Mouse (Mus musculus): Measurements from ENCODE around the gene Rab26.

The Rab26 gene

DNA sequence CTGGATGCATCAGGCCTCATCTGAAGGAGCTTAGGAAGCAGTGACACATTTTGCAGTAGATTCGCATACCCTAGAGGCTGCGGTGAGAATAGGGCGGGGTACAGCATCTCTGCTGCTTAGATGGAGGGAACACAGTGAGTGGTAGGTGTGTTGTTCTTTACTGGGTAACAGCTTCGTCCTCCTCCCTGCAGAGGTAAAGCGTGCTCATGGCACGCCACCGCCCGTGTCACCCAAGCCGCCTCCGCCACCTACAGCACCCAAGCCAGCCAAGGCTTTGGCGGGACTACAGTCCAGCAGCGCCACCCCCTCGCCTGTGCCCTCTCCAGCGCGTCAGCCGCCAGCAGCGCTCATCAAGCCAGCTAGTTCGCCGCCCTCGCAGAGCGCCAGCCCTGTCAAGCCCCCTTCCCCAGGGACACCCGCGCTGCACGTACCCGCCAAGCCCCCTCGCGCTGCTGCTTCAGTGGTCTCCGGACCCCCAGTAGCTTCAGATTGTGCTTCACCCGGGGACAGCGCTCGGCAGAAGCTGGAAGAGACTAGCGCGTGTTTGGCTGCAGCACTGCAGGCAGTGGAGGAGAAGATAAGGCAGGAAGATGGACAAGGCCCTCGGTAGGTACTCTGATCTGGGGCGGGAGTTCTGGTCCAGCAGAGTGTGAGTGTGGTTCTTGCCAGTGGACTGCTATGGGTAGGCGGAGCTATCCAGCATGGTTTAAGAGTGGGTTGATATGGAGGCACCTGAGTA is 27.5 kb downstream of the Rab26 start:
- peak; percentile 32 for DNase-seq

DNA sequence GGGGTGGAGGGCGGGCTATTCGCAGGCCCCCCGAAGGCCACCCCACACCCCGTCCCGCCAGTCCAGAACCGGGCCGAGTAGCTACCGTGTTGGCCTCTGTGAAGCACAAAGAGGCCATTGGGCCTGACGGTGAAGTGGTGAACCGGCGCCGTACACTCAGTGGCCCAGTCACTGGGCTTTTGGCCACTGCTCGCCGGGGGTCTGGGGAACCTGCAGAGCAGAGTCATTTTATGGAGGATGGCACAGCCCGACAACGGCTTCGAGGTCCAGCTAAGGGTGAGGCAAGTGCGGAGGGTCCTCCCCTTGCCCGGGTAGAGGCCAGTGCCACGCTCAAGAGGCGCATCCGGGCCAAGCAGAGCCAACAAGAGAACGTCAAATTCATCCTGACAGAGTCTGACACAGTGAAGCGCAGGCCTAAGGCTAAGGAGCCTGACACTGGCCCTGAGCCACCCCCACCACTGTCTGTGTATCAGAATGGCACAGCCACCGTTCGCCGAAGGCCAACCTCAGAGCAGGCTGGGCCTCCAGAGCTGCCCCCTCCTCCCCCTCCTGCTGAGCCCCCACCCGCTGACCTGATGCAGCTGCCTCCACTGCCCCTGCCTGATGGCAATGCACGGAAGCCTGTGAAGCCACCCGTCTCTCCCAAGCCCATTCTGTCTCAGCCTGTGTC is 28.6 kb downstream of the Rab26 start:
- DNase-seq = no peak

DNA sequence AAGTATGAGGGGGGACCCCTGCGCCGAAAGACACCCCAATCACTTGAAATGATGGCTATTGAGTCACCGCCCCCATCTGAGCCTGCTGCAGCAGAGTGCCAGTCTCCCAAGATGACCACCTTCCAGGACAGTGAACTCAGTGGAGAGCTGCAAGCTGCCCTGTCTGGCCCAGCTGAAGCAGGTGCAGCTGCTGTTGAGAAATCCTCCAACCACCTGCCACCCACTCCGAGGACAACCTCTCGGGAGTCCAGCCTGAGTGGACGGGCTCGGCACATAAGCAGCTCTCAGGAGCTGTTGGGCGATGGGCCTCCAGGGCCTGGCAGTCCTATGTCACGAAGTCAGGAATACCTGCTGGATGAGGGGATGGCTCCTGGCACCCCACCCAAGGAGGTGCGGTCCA is 29.9 kb downstream of the Rab26 start:
- DNase-seq = no peak

DNA sequence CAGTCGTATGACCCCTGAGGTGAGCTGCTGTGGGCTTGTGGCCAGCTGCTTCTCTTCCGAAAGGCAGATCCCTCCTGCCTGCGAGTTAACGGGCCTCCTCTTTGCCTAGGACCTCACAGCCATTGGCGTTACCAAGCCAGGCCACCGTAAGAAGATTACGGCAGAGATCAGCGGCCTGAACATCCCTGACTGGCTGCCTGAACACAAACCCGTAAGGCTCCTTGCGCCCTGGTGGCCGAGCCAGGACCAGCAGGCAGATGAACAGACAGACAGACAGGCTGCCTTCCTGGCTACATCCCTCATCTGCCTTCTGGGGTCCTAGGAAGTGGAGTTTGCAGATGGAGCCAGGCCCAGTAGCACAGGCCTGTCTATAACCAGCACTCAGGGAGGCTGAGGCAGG is 31.8 kb downstream of the Rab26 start:
- DNase-seq = no peak

DNA sequence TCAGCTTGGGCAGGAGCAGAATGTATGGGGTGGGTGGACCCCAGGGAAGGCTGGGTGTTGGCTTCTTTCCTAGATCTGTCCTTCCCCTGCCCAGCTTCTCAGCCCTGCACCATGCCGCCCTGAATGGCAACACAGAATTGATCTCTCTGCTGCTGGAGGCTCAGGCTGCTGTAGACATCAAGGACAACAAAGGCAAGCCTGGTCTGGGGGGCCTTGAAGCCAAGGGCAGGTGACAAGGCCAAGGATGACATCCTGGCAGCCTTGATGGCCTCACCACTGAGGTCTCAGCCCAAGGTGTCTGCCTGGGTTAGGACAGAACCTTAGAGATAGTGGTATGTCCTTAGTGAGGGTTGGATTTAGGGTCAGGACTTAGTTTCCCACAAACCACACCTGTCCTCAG is 38.0 kb downstream of the Rab26 start:
- DNase-seq = no peak

DNA sequence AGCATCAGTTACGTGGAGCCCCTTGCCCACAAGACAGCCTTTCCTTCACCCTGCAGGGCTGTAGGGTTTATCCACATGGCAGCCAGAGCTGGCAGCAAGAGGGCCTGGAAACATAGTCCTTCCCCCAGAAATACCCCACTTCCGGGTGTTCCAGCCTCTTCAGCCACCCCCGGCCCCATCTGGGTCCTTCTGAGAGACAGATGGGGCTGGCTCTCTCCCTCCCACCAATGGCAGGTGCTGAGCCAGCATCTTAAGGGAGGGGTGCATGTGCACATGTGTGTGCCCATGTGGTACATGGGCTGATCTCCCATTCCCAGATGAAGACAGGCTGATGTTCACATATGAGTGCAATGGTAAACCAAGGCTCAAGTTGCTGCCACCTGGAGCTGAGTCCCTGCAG is 38.6 kb downstream of the Rab26 start:
- no peak for DNase-seq

DNA sequence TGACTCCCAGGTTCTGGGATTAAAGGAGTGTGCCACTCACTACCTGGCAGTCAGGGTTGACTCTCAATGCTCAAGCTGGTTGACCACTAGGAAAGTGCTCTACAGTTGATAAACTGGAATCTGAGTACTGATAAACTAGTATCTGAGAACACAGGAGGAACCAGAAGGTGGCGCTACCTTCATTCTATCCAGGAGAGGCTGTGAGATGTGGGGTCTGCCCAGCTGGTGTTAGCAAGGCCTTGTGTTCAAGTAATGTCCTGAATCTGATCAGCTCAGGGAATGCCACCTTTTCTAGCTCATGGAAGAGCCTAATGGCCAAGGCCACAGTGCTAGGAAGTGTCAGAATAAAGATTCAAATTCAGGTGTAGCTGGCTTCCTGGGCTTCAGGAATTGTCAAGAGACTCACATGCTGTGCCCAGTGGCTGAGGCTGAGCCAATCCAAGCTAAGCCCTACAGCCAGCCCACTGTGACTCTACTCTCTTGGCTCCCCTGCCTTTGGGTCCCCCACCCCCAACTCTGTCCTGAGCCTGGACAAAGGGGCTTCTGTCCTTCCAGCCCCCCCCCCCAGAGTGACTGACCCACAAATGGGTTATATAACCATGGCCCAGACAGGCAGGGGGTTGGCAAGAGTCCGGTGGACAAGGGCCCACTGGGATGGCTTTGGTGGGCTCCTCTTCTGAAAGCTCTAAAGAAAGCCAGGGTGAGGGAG is 39.2 kb downstream of the Rab26 start:
- peak; percentile 80 for DNase-seq

DNA sequence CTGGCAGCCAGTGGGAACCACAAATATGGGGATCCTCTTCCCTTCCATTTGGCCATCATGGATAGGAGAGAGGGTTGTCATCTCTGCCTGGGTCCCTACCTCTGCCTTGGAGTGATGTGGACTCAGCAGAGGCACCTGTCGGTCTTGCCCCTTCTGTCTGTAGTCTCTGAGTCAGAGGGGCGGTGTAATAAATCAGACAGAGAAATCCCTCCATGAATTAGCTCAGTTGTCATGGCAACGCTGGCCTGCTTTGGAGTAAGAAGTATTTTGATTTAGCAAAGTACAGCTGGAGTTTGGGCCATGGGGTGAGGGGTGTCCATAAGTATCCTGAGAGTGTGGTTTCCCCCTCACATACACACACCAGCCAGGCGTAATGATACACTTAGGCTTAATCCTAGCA is 43.6 kb downstream of the Rab26 start:
- peak; percentile 47 for DNase-seq

DNA sequence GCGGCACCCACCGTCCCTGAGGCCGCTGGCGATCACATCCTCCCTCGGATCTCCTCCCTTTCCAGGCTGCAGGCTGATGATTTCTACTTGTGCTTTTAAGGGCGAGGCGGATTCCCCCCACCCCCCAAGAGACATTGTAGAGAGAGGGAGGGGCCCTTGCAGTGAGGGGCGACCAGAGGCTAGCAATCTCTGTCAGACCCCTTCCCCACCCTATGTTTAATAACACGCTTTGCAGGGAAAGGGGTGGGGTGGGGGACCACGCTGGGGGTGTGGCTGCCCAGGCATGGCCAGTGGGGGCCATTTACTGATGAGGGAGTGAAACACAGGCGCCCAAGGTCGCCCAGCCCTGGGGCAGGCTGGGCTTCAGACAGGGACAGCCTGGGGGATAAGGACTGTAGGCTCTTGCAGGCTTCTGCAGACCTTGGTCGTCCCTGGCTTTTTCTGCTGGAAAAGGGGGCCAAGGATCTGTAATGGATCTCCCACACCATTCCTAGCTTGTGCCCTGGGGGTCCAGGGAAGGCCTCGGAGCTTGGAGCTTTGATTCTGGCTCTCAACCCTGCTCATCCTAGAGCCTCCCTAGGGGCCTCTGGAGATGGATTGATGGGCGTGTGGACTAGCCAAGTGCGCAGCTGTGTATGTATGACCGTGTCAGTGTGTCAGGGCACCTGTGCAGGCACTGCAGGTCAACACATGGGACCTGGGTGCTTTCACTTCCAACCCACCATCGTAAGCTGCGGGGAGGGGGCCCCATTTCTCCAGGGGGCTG is 44.6 kb downstream of the Rab26 start:
- peak; percentile 30 for DNase-seq

DNA sequence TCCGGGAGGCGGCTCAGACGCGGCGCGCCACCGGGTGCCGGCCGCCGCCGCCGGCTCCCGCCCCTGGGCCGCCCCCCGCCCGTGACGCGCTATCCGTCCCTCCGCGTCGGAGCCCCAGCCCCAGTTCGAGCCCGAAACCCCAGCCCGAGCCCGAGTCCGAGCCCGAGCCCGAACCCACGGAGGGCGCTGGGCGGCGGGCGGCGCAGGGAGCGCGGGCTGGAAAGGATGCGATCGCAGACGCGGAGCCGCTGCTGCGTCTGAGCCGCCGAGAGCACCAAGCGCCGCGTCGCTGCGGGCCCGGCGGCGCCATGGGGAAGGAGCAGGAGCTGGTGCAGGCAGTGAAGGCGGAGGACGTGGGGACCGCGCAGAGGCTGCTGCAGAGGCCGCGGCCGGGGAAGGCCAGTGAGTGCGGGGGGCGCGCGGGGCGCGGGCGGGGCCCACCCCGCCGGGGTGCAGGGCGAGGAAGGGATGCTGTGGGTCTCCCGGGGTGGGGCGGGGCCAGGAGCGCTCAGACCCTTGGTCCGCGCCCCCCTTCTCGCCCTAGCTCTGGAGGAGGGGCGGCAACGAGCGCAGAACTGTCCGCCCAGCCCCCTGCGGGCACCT is 45.2 kb downstream of the Rab26 start:
- DNase-seq = peak; percentile 75

DNA sequence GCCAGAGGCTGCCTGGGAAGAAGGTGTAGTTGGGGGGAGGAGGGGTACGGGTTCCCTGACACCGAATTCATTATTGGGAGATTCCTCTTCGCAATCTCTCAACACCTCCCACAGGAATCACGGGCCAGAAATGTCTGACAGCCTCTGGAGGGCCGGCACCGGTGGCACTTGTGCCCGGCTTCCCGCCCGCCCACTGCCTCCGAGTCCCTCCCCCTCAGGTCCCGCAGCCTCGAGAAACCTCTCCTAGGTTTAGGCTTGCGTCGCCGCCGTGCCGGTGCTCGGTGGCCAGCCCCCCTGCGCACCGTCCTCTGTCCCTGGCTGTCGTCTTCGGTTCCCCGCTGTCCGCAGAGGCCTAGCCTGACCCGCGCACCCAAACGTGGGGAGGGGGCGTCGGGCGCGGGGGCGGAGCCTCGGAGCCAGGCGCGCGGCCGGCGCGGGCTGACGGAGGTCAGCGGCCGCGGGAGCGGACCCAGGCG is 45.8 kb downstream of the Rab26 start, which contains the start of gene Caskin1:
Gene Caskin1 (plus strand): TSS at position 416 of the 476 bp plus-strand sequence.
- no peak for DNase-seq

DNA sequence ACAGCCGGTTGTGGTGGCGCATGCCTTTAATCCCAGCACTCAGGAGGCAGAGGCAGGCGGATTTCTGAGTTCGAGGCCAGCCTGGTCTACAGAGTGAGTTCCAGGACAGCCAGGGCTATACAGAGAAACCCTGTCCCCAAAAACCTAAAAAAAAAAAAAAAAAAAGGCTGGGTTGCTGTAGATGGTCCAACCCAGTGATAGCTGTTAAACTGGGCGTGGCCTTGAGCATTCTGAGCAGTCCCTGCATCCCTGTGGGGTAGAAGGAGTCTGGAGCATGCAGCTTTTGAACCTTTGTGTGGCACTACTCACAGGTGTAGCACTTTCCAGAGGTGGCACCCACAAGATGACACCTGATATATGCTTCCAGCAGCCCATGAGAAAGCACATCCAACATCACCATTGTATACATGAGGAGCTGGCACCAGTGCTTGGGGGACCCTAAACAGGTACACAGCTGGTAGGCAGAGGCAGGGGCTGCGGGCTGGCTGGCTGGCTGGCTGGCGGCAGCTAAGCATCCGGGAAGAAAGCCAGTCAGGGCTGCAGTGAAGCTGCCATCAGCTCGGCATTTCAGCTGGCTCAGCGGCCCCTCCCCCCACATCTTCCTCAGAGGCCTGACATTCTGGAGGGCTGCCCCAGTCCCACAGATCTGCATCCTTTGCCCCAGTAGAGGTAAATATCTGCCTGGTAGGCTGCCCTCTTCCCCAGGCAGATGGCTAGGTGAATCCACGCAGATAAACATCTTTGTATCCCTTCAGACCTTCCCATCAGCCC is 48.7 kb downstream of the Rab26 start:
- DNase-seq = peak; percentile 45

DNA sequence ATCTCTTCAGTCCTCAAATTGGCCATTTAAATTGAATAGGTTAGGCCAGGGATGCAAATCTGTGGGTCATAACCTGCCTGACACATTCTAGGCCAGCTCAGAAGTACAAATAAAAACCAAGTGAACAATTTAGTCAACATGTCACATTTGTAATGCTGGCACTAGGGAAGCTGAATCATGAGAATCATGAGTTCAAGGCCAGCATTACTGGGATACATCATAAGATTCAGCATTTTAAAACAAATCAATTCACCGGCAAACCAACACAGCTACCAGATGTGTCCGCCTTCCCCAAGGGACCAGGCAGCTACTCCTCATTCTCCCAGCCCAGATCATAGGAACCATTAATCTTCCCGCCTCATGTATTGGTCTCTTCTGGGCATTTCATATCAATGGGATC is 50.5 kb downstream of the Rab26 start:
- DNase-seq = no peak

DNA sequence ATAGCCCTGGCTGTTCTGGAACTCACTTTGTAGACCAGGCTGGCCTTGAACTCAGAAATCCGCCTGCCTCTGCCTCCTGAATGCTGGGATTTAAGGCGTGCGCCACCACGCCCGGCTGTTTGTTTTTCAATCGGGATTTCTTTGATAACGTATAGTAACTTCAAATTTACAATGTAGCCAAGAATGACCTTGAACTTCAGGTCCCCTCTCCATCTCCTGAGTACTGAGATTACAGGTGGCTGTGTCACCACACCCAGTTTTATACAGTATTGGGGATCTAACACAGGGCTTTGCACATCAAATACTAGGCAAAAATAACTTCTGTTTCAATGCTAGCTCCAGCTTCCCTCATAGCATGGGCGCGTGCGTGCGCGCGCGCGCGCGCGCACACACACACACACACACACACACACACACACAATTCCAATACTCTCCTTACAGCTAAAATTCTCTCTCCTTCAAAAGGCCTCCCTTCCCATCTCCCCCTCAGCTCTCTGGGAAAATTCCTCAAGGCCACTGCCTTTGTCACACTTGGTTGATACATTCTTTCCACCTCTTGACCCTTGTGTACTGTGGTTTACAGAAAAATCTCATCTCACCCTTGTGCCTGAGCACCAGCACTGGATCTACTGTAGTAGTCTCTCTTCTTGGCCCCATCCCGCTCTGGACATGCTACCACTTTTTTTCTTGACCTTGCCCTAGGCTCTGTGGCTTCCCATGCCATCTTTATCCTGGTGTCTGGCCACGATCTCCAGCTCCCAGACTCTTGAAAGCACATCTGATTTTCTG is 52.8 kb downstream of the Rab26 start:
- no peak for DNase-seq

DNA sequence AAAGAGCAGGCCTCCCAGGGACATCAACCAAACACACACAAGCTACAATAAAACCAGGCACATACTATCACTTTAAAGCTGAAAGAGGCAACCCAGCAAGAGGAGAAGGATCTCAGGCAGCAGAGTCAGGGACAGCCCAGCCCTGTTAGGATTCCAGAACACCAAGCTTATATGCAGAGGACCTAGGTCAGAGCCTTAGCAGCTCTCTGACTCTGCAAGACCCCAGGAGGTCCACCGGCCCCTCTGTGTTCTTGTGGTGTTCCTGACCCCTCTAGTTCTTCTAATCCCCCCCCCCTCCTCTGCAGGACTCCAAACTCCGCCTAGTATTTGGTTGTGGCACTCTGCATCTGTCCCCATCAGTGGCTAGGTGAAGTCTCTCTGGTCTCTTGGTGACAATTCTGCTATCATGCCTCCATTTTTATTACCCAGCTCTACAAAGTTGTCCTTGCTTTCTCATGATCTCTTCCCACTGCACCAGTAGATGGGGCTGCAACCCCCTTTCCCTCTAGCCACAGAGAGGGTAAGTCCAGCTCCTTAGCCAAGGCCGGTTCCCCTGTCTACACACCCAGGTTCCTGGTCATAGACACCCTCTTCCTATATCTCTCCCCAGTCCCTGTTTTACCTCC is 53.7 kb downstream of the Rab26 start:
- no peak for DNase-seq

DNA sequence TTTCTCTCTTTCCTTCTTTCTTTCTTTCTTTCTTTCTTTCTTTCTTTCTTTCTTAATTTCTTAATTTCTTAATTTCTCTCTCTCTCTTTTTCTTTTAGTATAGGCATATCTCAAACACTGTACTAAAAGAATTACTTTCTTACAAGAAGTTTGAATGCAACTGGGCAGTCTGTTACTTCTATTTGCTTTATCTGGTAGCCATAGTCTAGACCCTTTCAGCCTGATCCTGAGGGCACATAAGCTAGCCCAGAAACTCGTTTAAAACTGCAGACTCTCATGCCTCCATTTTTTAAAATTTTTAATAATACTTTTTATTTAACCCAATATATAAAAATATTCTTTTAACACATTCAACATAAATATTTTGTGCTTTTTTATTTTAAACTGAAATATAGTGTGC is 54.6 kb downstream of the Rab26 start:
- no peak for DNase-seq

DNA sequence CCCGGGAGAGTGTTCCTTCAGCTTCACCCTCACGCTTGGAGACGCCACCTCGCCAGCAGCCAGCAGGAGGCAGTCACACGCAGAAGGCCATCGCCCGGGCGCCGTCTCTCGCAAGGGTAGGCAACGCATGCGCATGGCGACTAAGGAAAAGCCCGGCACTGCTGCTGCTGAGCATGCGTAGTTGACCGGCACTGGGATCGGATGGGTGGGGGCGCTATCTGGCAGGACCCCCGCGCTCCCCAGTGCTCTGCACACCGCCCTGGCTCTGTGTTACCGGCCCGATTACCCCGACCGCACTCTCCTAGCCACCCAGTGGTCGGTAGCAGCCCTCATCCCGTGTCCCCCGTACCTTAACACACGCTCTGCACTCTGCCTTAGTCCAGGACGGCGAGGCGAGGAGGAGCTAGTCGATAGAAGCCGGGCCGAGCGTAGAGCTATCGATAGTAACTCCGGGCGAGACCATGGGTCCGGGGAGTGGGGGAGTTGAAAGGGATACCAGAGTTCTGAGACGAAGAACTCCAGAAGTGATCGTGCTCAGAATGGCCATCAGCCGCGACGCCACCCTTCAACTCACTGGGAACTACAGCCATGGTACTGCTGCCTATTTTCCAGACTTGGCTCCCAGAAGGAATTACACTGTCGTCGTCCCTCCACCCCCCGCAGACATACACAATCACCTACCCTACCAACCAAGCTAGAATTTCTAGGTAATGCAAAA is 55.2 kb downstream of the Rab26 start, which contains the start of gene Mlst8:
Gene Mlst8 (minus strand): TSS at position 416 of the 718 bp plus-strand sequence.
- DNase-seq = peak; percentile 98

DNA sequence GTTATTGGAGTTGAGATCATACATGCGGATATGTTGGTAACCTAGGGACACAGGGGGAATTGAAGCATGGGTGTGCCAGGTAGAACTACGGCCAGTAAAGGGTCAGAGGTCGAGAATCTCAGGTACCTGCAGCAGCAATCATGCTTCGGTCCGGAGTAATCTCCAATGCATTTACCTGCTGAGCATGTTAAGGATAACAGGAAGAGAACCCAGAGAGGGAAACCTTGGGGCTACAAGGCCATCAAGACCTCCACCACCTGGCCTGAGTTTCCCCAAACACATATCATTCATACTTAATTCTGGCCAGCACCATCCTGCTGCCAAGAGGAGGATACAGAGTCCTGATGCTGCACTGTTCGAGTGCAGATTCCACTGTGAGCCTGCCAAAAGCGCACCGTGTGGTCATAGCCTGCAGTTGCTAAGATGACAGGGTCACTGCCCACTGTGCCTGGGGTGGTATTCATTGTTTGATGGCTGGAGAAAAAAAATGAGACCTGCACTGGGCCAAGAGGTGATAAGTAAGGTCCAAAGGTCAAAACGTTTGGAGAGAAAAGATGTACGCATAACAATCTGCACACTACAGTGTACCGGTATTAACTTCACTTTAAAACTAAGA is 55.9 kb downstream of the Rab26 start:
- no peak for DNase-seq

Measured in embryo, embryonic 11 days (tissue).